9 mouse cellular contexts compared by ENCODE assay signal in genomic region chr2:123312277-123312617, GRCm38 (mm10).
DNase-seq lines count a peak whose midpoint lies in the region; ATAC-seq and TF ChIP-seq lines count a peak whose summit lies in the region.
"Had no signal": no experiment of that assay in that cellular context is flagged by ENCODE, and none has a peak within 500 bp of the region (broad histone marks: within the 10 kb centered on the region; RNA-seq: fewer than 3 reads in every experiment).

No protein-coding gene starts in this region.

- no peaks in the 10 kb centered on the region; the same call in 1 of the 2 replicates for H3K4me1 ChIP-seq in forebrain, embryonic 14.5 days (ENCODE audit: control insufficient read depth, insufficient read depth, low read length)
- H3K4me1 ChIP-seq in lung, embryonic 14.5 days (ENCODE audit: insufficient read depth) = no peaks in the 10 kb centered on the region

- peak; percentile 77 for DNase-seq in MN1 (ENCODE audit: low spot score)
- DNase-seq in forebrain, embryonic 14.5 days (ENCODE audit: low spot score) = peak; percentile 89
- DNase-seq in layer of hippocampus, adult 11-12 months (ENCODE audit: low spot score) = peak; percentile 86
- peak; percentile 93 for DNase-seq in lung, embryonic 14.5 days
- peak; percentile 80 for DNase-seq in ovary, postnatal 14 days (ENCODE audit: low spot score)
- peak; percentile 60 to 64 for DNase-seq in urinary bladder, postnatal 36 days (ENCODE audit: low spot score in 2 of 2)

- no peaks in the 10 kb centered on the region for H3K9me3 ChIP-seq in forebrain, embryonic 14.5 days (replicated peaks; ENCODE audit: control insufficient read depth, low read length)
- no peaks in the 10 kb centered on the region for H3K9me3 ChIP-seq in lung, embryonic 14.5 days (ENCODE audit: low read depth, low read length)

- TF ChIP-seq CTCF in lung, embryonic 14.5 days (IDR thresholded peaks at IDR 0.05; ENCODE audit: low read depth) = peak; percentile 87

- no peaks in the 10 kb centered on the region for H3K36me3 ChIP-seq in forebrain, embryonic 14.5 days (ENCODE audit: control insufficient read depth, insufficient read depth, low read length)
- H3K36me3 ChIP-seq in lung, embryonic 14.5 days (ENCODE audit: insufficient read depth) = no peaks in the 10 kb centered on the region

- H3K9ac ChIP-seq in forebrain, embryonic 14.5 days (ENCODE audit: low read length) = no peak overlapping the region
- no peak overlapping the region for H3K9ac ChIP-seq in lung, embryonic 14.5 days

- no peak overlapping the region for H3K27ac ChIP-seq in forebrain, embryonic 14.5 days (ENCODE audit: low read depth, low read length)
- no peak overlapping the region for H3K27ac ChIP-seq in lung, embryonic 14.5 days (ENCODE audit: low read depth)

- peak; percentile 91 for ATAC-seq in cerebellum, adult (ENCODE audit: insufficient number of reproducible peaks, low FRiP score, low TSS enrichment)
- ATAC-seq in forebrain, embryonic 14.5 days = peak; percentile 96
- peak; percentile 85 to 87; a peak in 3 of 4 replicates for ATAC-seq in hematopoietic stem cell, adult 5-6 weeks (replicated peaks in 1 of 2; ENCODE audit: insufficient read depth in 1 of 2, low FRiP score in 2 of 2, low TSS enrichment in 1 of 2, low read depth in 1 of 2, poor library complexity in 2 of 2, severe bottlenecking in 2 of 2)
- peak; percentile 80 for ATAC-seq in lung, embryonic 14.5 days (ENCODE audit: insufficient read depth)

- 19% methylated on average over 8 of the region's 8 CpGs for WGBS in forebrain, embryonic 14.5 days
- 10% methylated on average over 8 of the region's 8 CpGs for WGBS in lung, embryonic 14.5 days

- H3K4me3 ChIP-seq in forebrain, embryonic 14.5 days (ENCODE audit: low read depth, low read length) = no peak overlapping the region
- no peak overlapping the region for H3K4me3 ChIP-seq in lung, embryonic 14.5 days (ENCODE audit: low read depth, low read length)
- H3K4me3 ChIP-seq: erythroblast, embryonic 14.5 days had no signal

- H3K4me2 ChIP-seq in forebrain, embryonic 14.5 days (ENCODE audit: low read length) = no peak overlapping the region
- no peak overlapping the region for H3K4me2 ChIP-seq in lung, embryonic 14.5 days

- no peaks in the 10 kb centered on the region for H3K27me3 ChIP-seq in forebrain, embryonic 14.5 days (replicated peaks; ENCODE audit: control insufficient read depth, insufficient read depth, low read length)
- no peaks in the 10 kb centered on the region for H3K27me3 ChIP-seq in lung, embryonic 14.5 days (ENCODE audit: insufficient read depth, low read length)
